Mouse (Mus musculus) frontal cortex, postnatal 10 days (tissue): ENCODE results near the gene Gm4565.
"Not testable (repeated sequence)": the region's sequence is repeated elsewhere in the genome, so short reads cannot be mapped to it uniquely, and the experiment has no call there.

Experiments used
- DNase-seq, 2 experiments: peaks; one replicate each; pipeline ENCODE4 v3.0.0; 2022; ENCODE audit warnings: low spot score in 2 of 2, mixed read lengths in 1 of 2

Gm4565 gene

GRCm38 (mm10) chr7:22588027-22588426, at the start of gene Gm4565:
Gene Gm4565, minus strand, starts transcription at chr7:22588127.
- not testable (repeated sequence) for DNase-seq

GRCm38 (mm10) chr7:22565243-22565642, 22.7 kb downstream of the Gm4565 start, which contains the start of gene Gm4201:
Gene Gm4201, minus strand, starts transcription at chr7:22565343.
- not testable (repeated sequence) for DNase-seq

DNA sequence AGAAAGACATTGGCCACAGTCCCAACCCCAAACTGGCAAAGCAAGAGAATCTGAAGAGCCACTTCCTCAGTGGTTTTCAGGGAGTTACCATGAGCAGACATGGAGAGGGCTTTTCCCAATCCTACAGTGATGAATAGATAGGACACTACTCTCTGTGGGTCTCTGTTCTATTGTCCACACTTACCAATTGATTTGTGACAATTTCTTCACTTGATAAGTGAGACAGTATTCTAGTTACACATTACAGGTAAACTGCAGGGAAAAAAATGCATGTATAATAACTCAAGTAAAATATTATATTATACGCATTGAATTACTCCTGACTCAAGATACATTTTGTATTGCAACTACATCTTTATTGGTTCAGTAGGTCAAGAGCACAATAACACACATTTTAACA, 53.1 kb downstream of the Gm4565 start, which contains the start of gene Gm8677:
Gm8677 (minus strand) TSS at position 101 of the 400 bp plus-strand sequence.
- DNase-seq = not testable (repeated sequence)
